Mouse (Mus musculus) G1E (cell line): ENCODE results near the gene AL607142.1.

Experiments used
- CTCF ChIP-seq: IDR thresholded peaks from 2 replicates; pipeline ENCODE4 v1.5.1; 2012; ENCODE audit warnings: low read depth, low read length, inconsistent platforms, mixed read lengths
- GATA1 ChIP-seq: IDR thresholded peaks from 2 replicates; pipeline ENCODE4 v1.6.1; 2012; ENCODE audit warnings: borderline replicate concordance, low read length, inconsistent platforms, mixed read lengths
- POLR2AphosphoS5 ChIP-seq: IDR thresholded peaks from 2 replicates; pipeline ENCODE4 v1.6.1; 2012; ENCODE audit warnings: low read depth, low read length, inconsistent platforms; ENCODE audit not compliant: insufficient replicate concordance
- TAL1 ChIP-seq: conservative IDR thresholded peaks from 2 replicates; pipeline ENCODE4 v1.6.1; 2012; ENCODE audit warnings: low read depth, low read length, inconsistent platforms, mixed read lengths

GRCm38 (mm10) chr4:120064696-120065095 is at the start of gene AL607142.1:
- TF ChIP-seq CTCF (no peak), TAL1 (no peak), GATA1 (no peak), POLR2AphosphoS5 (no peak)
